Mouse (Mus musculus) liver, postnatal 0 days (tissue): ENCODE measurements around the gene Sh2b3. TPM values are rescaled to one million over a fixed set of nuclear protein-coding genes. Genes with fewer than 3 reads are reported as not detected.
A peak's percentile ranks its signal among the peaks of the same experiment; 100 is the strongest.
"Not testable (repeated sequence)": the region's sequence is repeated elsewhere in the genome, so short reads cannot be mapped to it uniquely, and the experiment has no call there.

Experiments
- ATAC-seq: fragments of 200-750 bp; cut with Nextera tagmentation; 2 replicates; pipeline ENCODE4 v1.8.0; 2017; ENCODE audit warnings: mild to moderate bottlenecking, moderate library complexity
- DNase-seq: peaks from one replicate; pipeline ENCODE4 v3.0.0-alpha.2; 2016
- H3K27ac ChIP-seq: fragments of 300-500 bp; sonication (generic); 2 replicates; pipeline ENCODE4 v1.5.1; 2014; ENCODE audit warnings: antibody characterized with exemption, moderate library complexity, mild to moderate bottlenecking, low read depth
- H3K27me3 ChIP-seq: fragments of 300-500 bp; sonication (generic); 2 replicates; pipeline ENCODE4 v1.6.1; 2014; ENCODE audit warnings: low read length, control low read depth, mixed read lengths; ENCODE audit not compliant: insufficient read depth
- H3K36me3 ChIP-seq: fragments of 300-500 bp; sonication (generic); replicated peaks from 2 replicates; pipeline ENCODE4 v1.6.1; 2014; ENCODE audit warnings: mild to moderate bottlenecking, control low read depth, low read length, moderate library complexity, mixed read lengths; ENCODE audit not compliant: insufficient read depth
- H3K4me1 ChIP-seq: fragments of 300-500 bp; sonication (generic); 2 replicates; pipeline ENCODE4 v1.6.1; 2014; ENCODE audit warnings: antibody characterized with exemption, mild to moderate bottlenecking, control low read depth; ENCODE audit not compliant: insufficient read depth
- H3K4me2 ChIP-seq: fragments of 300-500 bp; sonication (generic); 2 replicates; pipeline ENCODE4 v1.6.1; 2014; ENCODE audit warnings: low read depth, mild to moderate bottlenecking, low read length, moderate library complexity, mixed read lengths
- H3K4me3 ChIP-seq: fragments of 300-500 bp; sonication (generic); 2 replicates; pipeline ENCODE4 v1.5.1; 2014; ENCODE audit warnings: low read depth, low read length
- H3K9ac ChIP-seq: fragments of 300-500 bp; sonication (generic); replicated peaks from 2 replicates; pipeline ENCODE4 v1.6.1; 2014; ENCODE audit warnings: mild to moderate bottlenecking, moderate library complexity
- H3K9me3 ChIP-seq: fragments of 300-500 bp; sonication (generic); 2 replicates; pipeline ENCODE4 v1.6.1; 2016; ENCODE audit warnings: mild to moderate bottlenecking, control low read depth, low read length, mixed read lengths
- CTCF ChIP-seq: sonication (generic); IDR thresholded peaks from 2 replicates; pipeline ENCODE4 v1.5.1; 2016; ENCODE audit warnings: antibody characterized with exemption, low read depth
- EP300 ChIP-seq: IDR thresholded peaks from 2 replicates; pipeline ENCODE4 v1.6.1; 2016; ENCODE audit warnings: antibody characterized with exemption, low read depth, mild to moderate bottlenecking
- WGBS: fragments of 180-500 bp; shearing (Covaris S2); extraction: QIAGEN DNeasy Blood & Tissue Kit; methylation state at CpG from one replicate; pipeline ENCODE4 v1.1.7; 2014; ENCODE audit not compliant: insufficient replicate concordance; 5-methylcytosine and 5-hydroxymethylcytosine counted together
- polyA plus RNA-seq: library from polyadenylated mRNA; unstranded; fragments of >200 nt; fragmentation: Nextera tagmentation; extraction: Ambion mirVana; gene quantifications from 2 replicates; pipeline ENCODE4 v1.2.1, GENCODE M21; 2015

The Sh2b3 gene
- polyA plus RNA-seq, 1 experiment from 2014 or later, result 9.0 TPM

- TF ChIP-seq EP300 (no peak), CTCF (peak; percentile 39)
- Histone ChIP-seq H3K36me3 (peaks cover 4% of the 10 kb centered on the region; the same call in 1 of the 2 replicates), H3K9ac (peak overlapping the region; percentile 89), H3K4me2 (peak overlapping the region; percentile 89), H3K4me1 (peaks cover 26% of the 10 kb centered on the region), H3K27me3 (peaks cover 8% of the 10 kb centered on the region; the same call in 1 of the 2 replicates), H3K9me3 (no peaks in the 10 kb centered on the region), H3K27ac (peak overlapping the region; percentile 82), H3K4me3 (peak overlapping the region; percentile 93)
- DNase-seq, result no peak
- peak; percentile 39 for ATAC-seq
- WGBS, result under 1% methylated on average over 17 of the region's 17 CpGs
Measured at GRCm38 (mm10) chr5:121848035-121848519, 10.6 kb upstream of the Sh2b3 start.

GRCm38 (mm10) chr5:121847269-121847668 lies 9.8 kb upstream of the Sh2b3 start:
- not testable (repeated sequence) for H3K9ac ChIP-seq, H3K4me2 ChIP-seq, H3K4me3 ChIP-seq, ATAC-seq, H3K36me3 ChIP-seq, H3K9me3 ChIP-seq, H3K27ac ChIP-seq, H3K27me3 ChIP-seq, DNase-seq
- 68% methylated on average over 3 of the region's 3 CpGs for WGBS
- peaks cover 32% of the 10 kb centered on the region for H3K4me1 ChIP-seq

- Histone ChIP-seq H3K9me3 (no peaks in the 10 kb centered on the region), H3K4me2 (no peak overlapping the region), H3K4me3 (no peak overlapping the region), H3K9ac (no peak overlapping the region), H3K27me3 (peaks cover 8% of the 10 kb centered on the region; the same call in 1 of the 2 replicates), H3K4me1 (peaks cover 37% of the 10 kb centered on the region), H3K27ac (no peak overlapping the region), H3K36me3 (no peaks in the 10 kb centered on the region)
- TF ChIP-seq EP300, result no peak
- TF ChIP-seq CTCF, result no peak
- ATAC-seq (no peak), DNase-seq (no peak)
- 72% methylated on average over 11 of the region's 11 CpGs for WGBS
Measured at GRCm38 (mm10) chr5:121846322-121846721, 8.9 kb upstream of the Sh2b3 start.

GRCm38 (mm10) chr5:121845361-121845760 lies 7.9 kb upstream of the Sh2b3 start:
- Histone ChIP-seq H3K4me1 (peaks cover 32% of the 10 kb centered on the region), H3K27ac (no peak overlapping the region), H3K9me3 (no peaks in the 10 kb centered on the region), H3K9ac (no peak overlapping the region), H3K27me3 (peaks cover 8% of the 10 kb centered on the region; the same call in 1 of the 2 replicates), H3K4me3 (no peak overlapping the region), H3K4me2 (no peak overlapping the region), H3K36me3 (no peaks in the 10 kb centered on the region)
- 21% methylated on average over 4 of the region's 4 CpGs for WGBS
- TF ChIP-seq CTCF (no peak), EP300 (no peak)
- DNase-seq (no peak), ATAC-seq (no peak)

GRCm38 (mm10) chr5:121843138-121843905 lies 5.9 kb upstream of the Sh2b3 start:
- Histone ChIP-seq H3K36me3 (no peaks in the 10 kb centered on the region), H3K27me3 (peaks cover 8% of the 10 kb centered on the region; the same call in 1 of the 2 replicates), H3K27ac (no peak overlapping the region), H3K4me3 (peak overlapping the region; percentile 56), H3K9ac (peak overlapping the region; percentile 57; the same call in 1 of the 2 replicates), H3K4me1 (peaks cover 31% of the 10 kb centered on the region), H3K4me2 (peak overlapping the region; percentile 93), H3K9me3 (no peaks in the 10 kb centered on the region)
- TF ChIP-seq CTCF, result no peak
- no peak for TF ChIP-seq EP300
- 12% methylated on average over 17 of the region's 17 CpGs for WGBS
- peak; percentile 54 for DNase-seq
- no peak for ATAC-seq

- Histone ChIP-seq H3K27ac (peak overlapping the region; percentile 39; the same call in 1 of the 2 replicates), H3K4me2 (peak overlapping the region; percentile 93), H3K4me3 (peak overlapping the region; percentile 56), H3K4me1 (peaks cover 30% of the 10 kb centered on the region), H3K36me3 (no peaks in the 10 kb centered on the region), H3K9me3 (no peaks in the 10 kb centered on the region), H3K9ac (peak overlapping the region; percentile 57), H3K27me3 (peaks cover 8% of the 10 kb centered on the region; the same call in 1 of the 2 replicates)
- WGBS, result 2% methylated on average over 31 of the region's 33 CpGs
- DNase-seq (peak; percentile 88), ATAC-seq (peak; percentile 47)
- TF ChIP-seq EP300, result no peak
- TF ChIP-seq CTCF, result peak; percentile 99
Measured at GRCm38 (mm10) chr5:121842665-121843118, 5.2 kb upstream of the Sh2b3 start.
